Mouse (Mus musculus): ENCODE measurements around the gene Ptdss2. TPM values are rescaled to one million over a fixed set of nuclear protein-coding genes. Genes with fewer than 3 reads are reported as not detected.

The Ptdss2 gene
- total and polyA plus RNA-seq, 3 experiments: 16.9 to 44.9 TPM; not detected in 1

DNA sequence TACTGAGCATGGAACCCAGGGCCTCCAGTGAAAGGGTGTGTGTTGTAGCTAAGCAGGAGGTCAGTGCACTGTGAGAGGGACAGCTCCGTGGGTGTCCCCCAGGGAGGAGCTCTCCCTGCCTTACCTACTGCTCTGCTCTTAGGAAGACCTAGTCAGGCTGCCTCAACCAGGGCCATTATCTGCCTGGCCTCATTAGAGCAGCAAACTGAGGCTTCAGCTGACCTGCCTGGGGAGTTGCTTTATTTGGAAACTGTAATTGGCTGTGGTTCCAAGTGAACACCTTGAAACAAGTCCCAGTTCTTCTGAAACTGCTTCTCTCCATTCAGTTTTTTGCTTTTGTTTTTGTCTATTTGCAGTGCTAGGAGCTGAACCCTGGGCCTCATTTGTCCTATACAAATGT, 23.2 kb downstream of the Ptdss2 start:
- peaks cover 35 to 42% of the 10 kb centered on the region in 2 experiments for H3K4me1 ChIP-seq (ENCODE audit: control insufficient read depth in 1 of 2, insufficient read depth in 2 of 2, low read length in 2 of 2)
- no peak for DNase-seq (ENCODE audit: low read depth, low spot score)
- no peaks in the 10 kb centered on the region for H3K27me3 ChIP-seq (ENCODE audit: control insufficient read depth in 1 of 2, insufficient read depth in 2 of 2, low read length in 2 of 2)
- H3K9ac ChIP-seq (ENCODE audit: control insufficient read depth, low read depth, low read length, poor library complexity, severe bottlenecking): no peak overlapping the region
- H3K36me3 ChIP-seq (ENCODE audit: control insufficient read depth in 1 of 2, insufficient read depth in 2 of 2, low read length in 2 of 2): peaks cover 3 to 27% of the 10 kb centered on the region in 2 experiments
- no peak overlapping the region for H3K4me3 ChIP-seq (ENCODE audit: control insufficient read depth in 1 of 2, insufficient read depth in 1 of 2, low read depth in 2 of 2, low read length in 2 of 2)
- no peak for TF ChIP-seq USF1 (IDR thresholded peaks at IDR 0.05; ENCODE audit: low read depth, low read length)
- no peak for TF ChIP-seq GATA1 (IDR thresholded peaks at IDR 0.05; ENCODE audit: low read depth, low read length)
- no peak for TF ChIP-seq RAD21 (IDR thresholded peaks at IDR 0.05; ENCODE audit: low read depth, low read length)
- no peak for TF ChIP-seq MAX (IDR thresholded peaks at IDR 0.05; ENCODE audit: low read length)
- no peak for TF ChIP-seq MXI1 (IDR thresholded peaks at IDR 0.05; ENCODE audit: low read depth, low read length)
- no peak for TF ChIP-seq ZC3H11A (IDR thresholded peaks at IDR 0.05; ENCODE audit: low read depth, low read length)
- TF ChIP-seq SIN3A (IDR thresholded peaks at IDR 0.05; ENCODE audit: low read length): no peak
- no peak for TF ChIP-seq BHLHE40 (IDR thresholded peaks at IDR 0.05; ENCODE audit: borderline replicate concordance, low read depth, low read length)
- TF ChIP-seq MAFK (IDR thresholded peaks at IDR 0.05; ENCODE audit: borderline replicate concordance, low read depth, low read length): no peak
- no peak for TF ChIP-seq CHD2 (IDR thresholded peaks at IDR 0.05; ENCODE audit: low read length)
- TF ChIP-seq ZMIZ1 (IDR thresholded peaks at IDR 0.05; ENCODE audit: low read depth, low read length): no peak
- no peak for TF ChIP-seq MEF2A (IDR thresholded peaks at IDR 0.05; ENCODE audit: extremely low read depth, insufficient replicate concordance, low read depth, low read length, poor library complexity, severe bottlenecking)
- TF ChIP-seq MAZ (IDR thresholded peaks at IDR 0.05; ENCODE audit: low read depth, low read length): no peak
- no peak for TF ChIP-seq CTCF (IDR thresholded peaks at IDR 0.05 in 2 of 3, conservative IDR thresholded peaks at IDR 0.05 in 1 of 3; ENCODE audit: control insufficient read depth in 1 of 3, insufficient read depth in 1 of 3, low read depth in 2 of 3, low read length in 3 of 3, poor library complexity in 1 of 3, severe bottlenecking in 1 of 3)
- TF ChIP-seq ETS1 (IDR thresholded peaks at IDR 0.05; ENCODE audit: low read depth, low read length): no peak
- no peak for TF ChIP-seq ZNF384 (IDR thresholded peaks at IDR 0.05; ENCODE audit: low read depth, low read length)
- no peak overlapping the region for H3K27ac ChIP-seq (ENCODE audit: control insufficient read depth, low read depth, low read length)
- H3K9me3 ChIP-seq (replicated peaks; ENCODE audit: insufficient read depth, low read length): no peaks in the 10 kb centered on the region
- no peaks in the 10 kb centered on the region for H3K79me2 ChIP-seq (ENCODE audit: control insufficient read depth, insufficient read depth, low read length, poor library complexity)

DNA sequence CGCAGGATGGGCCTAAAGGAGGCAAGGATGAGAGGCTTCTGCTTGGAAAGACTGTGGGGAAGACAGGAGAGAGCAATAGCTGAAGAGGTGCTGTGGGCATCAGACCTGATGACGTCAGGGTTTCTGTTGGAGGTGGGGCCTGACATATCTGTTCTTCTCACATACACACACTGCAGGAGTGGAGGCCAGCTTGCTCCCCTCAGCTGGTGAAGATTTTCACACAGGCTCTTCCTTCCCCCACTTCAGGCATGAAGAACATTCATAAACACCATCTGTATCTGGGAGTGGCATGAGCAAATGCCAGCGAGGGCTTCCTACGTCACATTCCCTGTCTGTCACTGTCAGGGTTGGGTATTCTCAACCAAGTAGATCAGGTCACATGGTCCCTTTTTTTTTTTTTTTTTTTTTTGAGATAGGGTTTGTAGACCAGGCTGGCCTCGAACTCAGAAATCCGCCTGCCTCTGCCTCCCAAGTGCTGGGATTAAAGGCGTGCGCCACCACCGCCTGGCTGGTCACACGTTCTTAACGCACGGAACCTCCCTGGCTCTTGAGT, 23.9 kb downstream of the Ptdss2 start:
- Histone ChIP-seq H3K4me1 (ENCODE audit: control insufficient read depth in 1 of 2, insufficient read depth in 2 of 2, low read length in 2 of 2) (peaks cover 32 to 38% of the 10 kb centered on the region in 2 experiments), H3K27ac (ENCODE audit: control insufficient read depth, low read depth, low read length) (no peak overlapping the region), H3K79me2 (ENCODE audit: control insufficient read depth, insufficient read depth, low read length, poor library complexity) (no peaks in the 10 kb centered on the region), H3K4me3 (ENCODE audit: control insufficient read depth in 1 of 2, insufficient read depth in 1 of 2, low read depth in 2 of 2, low read length in 2 of 2) (no peak overlapping the region), H3K9me3 (replicated peaks; ENCODE audit: insufficient read depth, low read length) (no peaks in the 10 kb centered on the region), H3K36me3 (ENCODE audit: control insufficient read depth in 1 of 2, insufficient read depth in 2 of 2, low read length in 2 of 2) (peaks cover 3 to 24% of the 10 kb centered on the region in 2 experiments), H3K27me3 (ENCODE audit: control insufficient read depth in 1 of 2, insufficient read depth in 2 of 2, low read length in 2 of 2) (no peaks in the 10 kb centered on the region), H3K9ac (ENCODE audit: control insufficient read depth, low read depth, low read length, poor library complexity, severe bottlenecking) (no peak overlapping the region)
- peak; percentile 55 for DNase-seq (ENCODE audit: low read depth, low spot score)
- peak; percentile 63 for TF ChIP-seq ZNF384 (IDR thresholded peaks at IDR 0.05; ENCODE audit: low read depth, low read length)
- TF ChIP-seq POLR2AphosphoS2 (IDR thresholded peaks at IDR 0.05; ENCODE audit: low read length): no peak
- TF ChIP-seq GATA1 (IDR thresholded peaks at IDR 0.05; ENCODE audit: low read depth, low read length): no peak
- no peak for TF ChIP-seq CHD1 (IDR thresholded peaks at IDR 0.05; ENCODE audit: low read depth, low read length)
- TF ChIP-seq USF2 (IDR thresholded peaks at IDR 0.05; ENCODE audit: borderline replicate concordance in 1 of 2, insufficient read depth in 1 of 2, low read depth in 1 of 2, low read length in 2 of 2): no peak
- TF ChIP-seq NRF1 (IDR thresholded peaks at IDR 0.05; ENCODE audit: insufficient read depth, low read depth, low read length, poor library complexity, severe bottlenecking): no peak
- TF ChIP-seq GABPA (IDR thresholded peaks at IDR 0.05; ENCODE audit: low read depth, low read length): no peak
- TF ChIP-seq JUND (IDR thresholded peaks at IDR 0.05; ENCODE audit: low read depth, low read length): no peak
- no peak for TF ChIP-seq UBTF (IDR thresholded peaks at IDR 0.05; ENCODE audit: borderline replicate concordance, insufficient read depth, low read depth, low read length)
- TF ChIP-seq SIN3A (IDR thresholded peaks at IDR 0.05; ENCODE audit: low read length): 0 out of 2 replicates have a peak, but pooled peaks have one; percentile 35
- TF ChIP-seq KAT2A (conservative IDR thresholded peaks at IDR 0.05; ENCODE audit: low read depth, low read length): no peak
- TF ChIP-seq E2F4 (IDR thresholded peaks at IDR 0.05; ENCODE audit: borderline replicate concordance, low read depth, low read length): no peak
- peak; percentile 52 for TF ChIP-seq USF1 (IDR thresholded peaks at IDR 0.05; ENCODE audit: low read depth, low read length)
- no peak for TF ChIP-seq POLR2AphosphoS5 (IDR thresholded peaks at IDR 0.05; ENCODE audit: borderline replicate concordance, low read depth, low read length)
- TF ChIP-seq ZKSCAN1 (IDR thresholded peaks at IDR 0.05; ENCODE audit: low read depth, low read length): no peak
- TF ChIP-seq POLR2A (IDR thresholded peaks at IDR 0.05; ENCODE audit: control insufficient read depth in 1 of 2, insufficient read depth in 1 of 2, low read depth in 1 of 2, low read length in 2 of 2, poor library complexity in 1 of 2): no peak
- TF ChIP-seq MAFK (IDR thresholded peaks at IDR 0.05; ENCODE audit: borderline replicate concordance, low read depth, low read length): no peak
- no peak for TF ChIP-seq TBP (IDR thresholded peaks at IDR 0.05; ENCODE audit: low read depth, low read length)
- no peak for TF ChIP-seq TAL1 (IDR thresholded peaks at IDR 0.05; ENCODE audit: low read length)
- no peak for TF ChIP-seq CHD2 (IDR thresholded peaks at IDR 0.05; ENCODE audit: low read length)
- TF ChIP-seq ZMIZ1 (IDR thresholded peaks at IDR 0.05; ENCODE audit: low read depth, low read length): no peak
- no peak for TF ChIP-seq RAD21 (IDR thresholded peaks at IDR 0.05; ENCODE audit: low read depth, low read length)

All from MEL (cell line).